Mouse (Mus musculus): ENCODE measurements around the gene Lsm12. TPM values are rescaled to one million over a fixed set of nuclear protein-coding genes. Genes with fewer than 3 reads are reported as not detected.

Lsm12 gene
- polyA plus RNA-seq, 1 experiment, result 39.6 TPM

- Histone ChIP-seq H3K27me3 (replicated peaks; ENCODE audit: control insufficient read depth, insufficient read depth, low read length) (no peaks in the 10 kb centered on the region), H3K36me3 (ENCODE audit: control insufficient read depth, insufficient read depth, low read length) (peaks cover 1% of the 10 kb centered on the region; the same call in 1 of the 2 replicates), H3K4me3 (ENCODE audit: insufficient read depth, low read depth, low read length) (peak within 1 kb of the TSS; percentile 94), H3K27ac (ENCODE audit: insufficient read depth, low read depth, low read length) (no peak within 1 kb of the TSS), H3K4me1 (ENCODE audit: control insufficient read depth, insufficient read depth, low read length) (no peaks in the 10 kb centered on the region)
- whole genome bisulfite sequencing, result under 1% methylated on average over 37 of the region's 37 CpGs
- TF ChIP-seq POLR2A (IDR thresholded peaks at IDR 0.05; ENCODE audit: low read depth, low read length) (peak; percentile 44), CTCF (conservative IDR thresholded peaks at IDR 0.05; ENCODE audit: insufficient read depth, insufficient read length, low read depth, low read length) (peak; percentile 33)
- peak; percentile 95 for DNase-seq
These were observed 28.9 kb downstream of the Lsm12 start, which contains the start of gene Tmem101 for GRCm38 (mm10) chr11:102156039-102156785. Gene Tmem101, minus strand, starts transcription at chr11:102156404.

GRCm38 (mm10) chr11:102147213-102147989 lies 37.7 kb downstream of the Lsm12 start:
- no peak; the same call in 1 of the 2 replicates for TF ChIP-seq CTCF (conservative IDR thresholded peaks at IDR 0.05; ENCODE audit: insufficient read depth, insufficient read length, low read depth, low read length)
- no peak for TF ChIP-seq POLR2A (IDR thresholded peaks at IDR 0.05; ENCODE audit: low read depth, low read length)
- no peaks in the 10 kb centered on the region; the same call in 1 of the 2 replicates for H3K27me3 ChIP-seq (replicated peaks; ENCODE audit: control insufficient read depth, insufficient read depth, low read length)
- H3K36me3 ChIP-seq (ENCODE audit: control insufficient read depth, insufficient read depth, low read length), result no peaks in the 10 kb centered on the region
- no peak overlapping the region for H3K4me3 ChIP-seq (ENCODE audit: insufficient read depth, low read depth, low read length)
- 14% methylated on average over 34 of the region's 34 CpGs for WGBS
- H3K4me1 ChIP-seq (ENCODE audit: control insufficient read depth, insufficient read depth, low read length), result 0 out of 2 replicates have a peak, but pooled peaks cover 5% of the 10 kb centered on the region
- DNase-seq, result no peak
- no peak overlapping the region for H3K27ac ChIP-seq (ENCODE audit: insufficient read depth, low read depth, low read length)

- no peak overlapping the region for H3K27ac ChIP-seq (ENCODE audit: insufficient read depth, low read depth, low read length)
These were observed 38.6 kb downstream of the Lsm12 start for GRCm38 (mm10) chr11:102146531-102146930.

GRCm38 (mm10) chr11:102146005-102146404 lies 39.1 kb downstream of the Lsm12 start:
- H3K4me3 ChIP-seq (ENCODE audit: insufficient read depth, low read depth, low read length), result 0 out of 2 replicates have a peak overlapping the region, but pooled peaks have one; percentile 5
- DNase-seq, result peak; percentile 35
- TF ChIP-seq CTCF (conservative IDR thresholded peaks at IDR 0.05; ENCODE audit: insufficient read depth, insufficient read length, low read depth, low read length) (no peak), POLR2A (IDR thresholded peaks at IDR 0.05; ENCODE audit: low read depth, low read length) (no peak)
- H3K4me1 ChIP-seq (ENCODE audit: control insufficient read depth, insufficient read depth, low read length), result 0 out of 2 replicates have a peak, but pooled peaks cover 5% of the 10 kb centered on the region
- no peaks in the 10 kb centered on the region; the same call in 1 of the 2 replicates for H3K27me3 ChIP-seq (replicated peaks; ENCODE audit: control insufficient read depth, insufficient read depth, low read length)
- H3K36me3 ChIP-seq (ENCODE audit: control insufficient read depth, insufficient read depth, low read length), result no peaks in the 10 kb centered on the region
- H3K27ac ChIP-seq (ENCODE audit: insufficient read depth, low read depth, low read length), result no peak overlapping the region
- WGBS, result 10% methylated on average over 16 of the region's 16 CpGs

More at GRCm38 (mm10) chr11:102146531-102146930, 38.6 kb downstream of the Lsm12 start:
- H3K4me1 ChIP-seq (ENCODE audit: control insufficient read depth, insufficient read depth, low read length), result 0 out of 2 replicates have a peak, but pooled peaks cover 5% of the 10 kb centered on the region
- DNase-seq, result no peak
- no peak overlapping the region for H3K4me3 ChIP-seq (ENCODE audit: insufficient read depth, low read depth, low read length)
- H3K27me3 ChIP-seq (replicated peaks; ENCODE audit: control insufficient read depth, insufficient read depth, low read length), result no peaks in the 10 kb centered on the region; the same call in 1 of the 2 replicates
- H3K36me3 ChIP-seq (ENCODE audit: control insufficient read depth, insufficient read depth, low read length), result no peaks in the 10 kb centered on the region
- WGBS, result 15% methylated on average over 17 of the region's 17 CpGs
- no peak for TF ChIP-seq CTCF (conservative IDR thresholded peaks at IDR 0.05; ENCODE audit: insufficient read depth, insufficient read length, low read depth, low read length)
- no peak for TF ChIP-seq POLR2A (IDR thresholded peaks at IDR 0.05; ENCODE audit: low read depth, low read length)

GRCm38 (mm10) chr11:102145471-102146001 lies 39.6 kb downstream of the Lsm12 start, which contains the start of gene Nags:
Gene Nags, plus strand, starts transcription at chr11:102145513.
- no peaks in the 10 kb centered on the region; the same call in 1 of the 2 replicates for H3K27me3 ChIP-seq (replicated peaks; ENCODE audit: control insufficient read depth, insufficient read depth, low read length)
- 6% methylated on average over 49 of the region's 50 CpGs for WGBS
- H3K27ac ChIP-seq (ENCODE audit: insufficient read depth, low read depth, low read length), result no peak within 1 kb of the TSS
- 0 out of 2 replicates have a peak, but pooled peaks cover 5% of the 10 kb centered on the region for H3K4me1 ChIP-seq (ENCODE audit: control insufficient read depth, insufficient read depth, low read length)
- peak within 1 kb of the TSS; percentile 5; the same call in 1 of the 2 replicates for H3K4me3 ChIP-seq (ENCODE audit: insufficient read depth, low read depth, low read length)
- H3K36me3 ChIP-seq (ENCODE audit: control insufficient read depth, insufficient read depth, low read length), result no peaks in the 10 kb centered on the region
- DNase-seq, result no peak
- TF ChIP-seq POLR2A (IDR thresholded peaks at IDR 0.05; ENCODE audit: low read depth, low read length) (no peak), CTCF (conservative IDR thresholded peaks at IDR 0.05; ENCODE audit: insufficient read depth, insufficient read length, low read depth, low read length) (no peak)

- no peak overlapping the region for H3K27ac ChIP-seq (ENCODE audit: insufficient read depth, low read depth, low read length)
- no peak overlapping the region for H3K4me3 ChIP-seq (ENCODE audit: insufficient read depth, low read depth, low read length)
- no peak for TF ChIP-seq POLR2A (IDR thresholded peaks at IDR 0.05; ENCODE audit: low read depth, low read length)
- no peak for TF ChIP-seq CTCF (conservative IDR thresholded peaks at IDR 0.05; ENCODE audit: insufficient read depth, insufficient read length, low read depth, low read length)
- 0 out of 2 replicates have a peak, but pooled peaks cover 5% of the 10 kb centered on the region for H3K4me1 ChIP-seq (ENCODE audit: control insufficient read depth, insufficient read depth, low read length)
- H3K27me3 ChIP-seq (replicated peaks; ENCODE audit: control insufficient read depth, insufficient read depth, low read length), result no peaks in the 10 kb centered on the region; the same call in 1 of the 2 replicates
- no peak for DNase-seq
- WGBS, result 41% methylated on average over 13 of the region's 13 CpGs
- H3K36me3 ChIP-seq (ENCODE audit: control insufficient read depth, insufficient read depth, low read length), result no peaks in the 10 kb centered on the region
These were observed 40.1 kb downstream of the Lsm12 start for GRCm38 (mm10) chr11:102144957-102145470.
